Mouse (Mus musculus): Measurements from ENCODE around the gene Nrxn1. TPM values are rescaled to one million over a fixed set of nuclear protein-coding genes. Genes with fewer than 3 reads are reported as not detected.

Gene Nrxn1
- total RNA-seq, 2 experiments from 2014 or later = 615 to 617 TPM

- no peak for TF ChIP-seq CTCF (IDR thresholded peaks at IDR 0.05)
- intact Hi-C loops (cut with DNase I) = no loop called here
- Histone ChIP-seq H3K4me3 (no peak overlapping the region), H3K27ac (no peak overlapping the region)
- DNase-seq (ENCODE audit: extremely low spot score in 1 of 2, low spot score in 2 of 2) = no peak
These were observed 249.0 kb downstream of the Nrxn1 start for GRCm38 (mm10) chr17:90843876-90844275.

GRCm38 (mm10) chr17:90843072-90843611, 249.7 kb downstream of the Nrxn1 start:
- no peak overlapping the region for H3K4me3 ChIP-seq
- intact Hi-C loops (cut with DNase I) = no loop called here
- DNase-seq (ENCODE audit: extremely low spot score in 1 of 2, low spot score in 2 of 2) = no peak
- H3K27ac ChIP-seq = no peak overlapping the region
- no peak for TF ChIP-seq CTCF (IDR thresholded peaks at IDR 0.05)

- no peak for TF ChIP-seq CTCF (IDR thresholded peaks at IDR 0.05)
- Histone ChIP-seq H3K27ac (0 out of 2 replicates have a peak overlapping the region, but pooled peaks have one; percentile 2), H3K4me3 (no peak overlapping the region)
- intact Hi-C loops (cut with DNase I) = no loop called here
- no peak for DNase-seq (ENCODE audit: extremely low spot score in 1 of 2, low spot score in 2 of 2)
These were observed 255.9 kb downstream of the Nrxn1 start for GRCm38 (mm10) chr17:90837022-90837414.

- no peak for TF ChIP-seq CTCF (IDR thresholded peaks at IDR 0.05)
- Histone ChIP-seq H3K27ac (0 out of 2 replicates have a peak overlapping the region, but pooled peaks have one; percentile 2), H3K4me3 (no peak overlapping the region)
- intact Hi-C loops (cut with DNase I) = no loop called here
- DNase-seq (ENCODE audit: extremely low spot score in 1 of 2, low spot score in 2 of 2) = no peak
These were observed 256.5 kb downstream of the Nrxn1 start for GRCm38 (mm10) chr17:90836154-90837021.

GRCm38 (mm10) chr17:90818340-90818739, 274.5 kb downstream of the Nrxn1 start:
- no peak for DNase-seq (ENCODE audit: extremely low spot score in 1 of 2, low spot score in 2 of 2)
- Histone ChIP-seq H3K4me3 (no peak overlapping the region), H3K27ac (no peak overlapping the region)
- no peak for TF ChIP-seq CTCF (IDR thresholded peaks at IDR 0.05)
- intact Hi-C loops (cut with DNase I) = no loop called here

GRCm38 (mm10) chr17:90817898-90818297, 275.0 kb downstream of the Nrxn1 start:
- intact Hi-C loops (cut with DNase I) = no loop called here
- TF ChIP-seq CTCF (IDR thresholded peaks at IDR 0.05) = no peak
- Histone ChIP-seq H3K27ac (no peak overlapping the region), H3K4me3 (no peak overlapping the region)
- DNase-seq (ENCODE audit: extremely low spot score in 1 of 2, low spot score in 2 of 2) = no peak

- Histone ChIP-seq H3K4me3 (no peak overlapping the region), H3K27ac (peak overlapping the region; percentile 21; the same call in 1 of the 2 replicates)
- no peak for DNase-seq (ENCODE audit: extremely low spot score in 1 of 2, low spot score in 2 of 2)
- intact Hi-C loops (cut with DNase I) = no loop called here
- TF ChIP-seq CTCF (IDR thresholded peaks at IDR 0.05) = no peak
These were observed 277.6 kb downstream of the Nrxn1 start for GRCm38 (mm10) chr17:90815306-90815705.

GRCm38 (mm10) chr17:90813760-90814159, 279.1 kb downstream of the Nrxn1 start:
- DNase-seq (ENCODE audit: extremely low spot score in 1 of 2, low spot score in 2 of 2) = no peak
- H3K27ac ChIP-seq = peak overlapping the region; percentile 38; the same call in 1 of the 2 replicates
- intact Hi-C loops (cut with DNase I) = loop anchor here (5.0 kb wide), 2 partner anchors 79 to 279 kb away; partner anchors contain the start of gene Nrxn1
- H3K4me3 ChIP-seq = no peak overlapping the region
- no peak for TF ChIP-seq CTCF (IDR thresholded peaks at IDR 0.05)

GRCm38 (mm10) chr17:90812485-90812884, 280.4 kb downstream of the Nrxn1 start:
- no peak for TF ChIP-seq CTCF (IDR thresholded peaks at IDR 0.05)
- intact Hi-C loops (cut with DNase I) = loop anchor here (5.0 kb wide), 2 partner anchors 80 to 280 kb away; partner anchors contain the start of gene Nrxn1
- no peak overlapping the region for H3K4me3 ChIP-seq
- H3K27ac ChIP-seq = peak overlapping the region; percentile 55
- no peak for DNase-seq (ENCODE audit: extremely low spot score in 1 of 2, low spot score in 2 of 2)

- peak; percentile 64 to 73 for DNase-seq (ENCODE audit: extremely low spot score in 1 of 2, low spot score in 2 of 2)
- peak; percentile 82 for TF ChIP-seq CTCF (IDR thresholded peaks at IDR 0.05)
- intact Hi-C loops (cut with DNase I) = loop anchor here (5.0 kb wide), 3 partner anchors 83 to 283 kb away; partner anchors contain the start of gene Nrxn1
- Histone ChIP-seq H3K27ac (peak overlapping the region; percentile 30; the same call in 1 of the 2 replicates), H3K4me3 (no peak overlapping the region)
These were observed 283.4 kb downstream of the Nrxn1 start for GRCm38 (mm10) chr17:90809197-90810163.

- no peak for TF ChIP-seq CTCF (IDR thresholded peaks at IDR 0.05)
- Histone ChIP-seq H3K27ac (no peak overlapping the region), H3K4me3 (no peak overlapping the region)
- intact Hi-C loops (cut with DNase I) = loop anchor here (5.0 kb wide), 1 partner anchor 181 kb away; no protein-coding TSS in a partner anchor
- no peak for DNase-seq (ENCODE audit: extremely low spot score in 1 of 2, low spot score in 2 of 2)
These were observed 284.6 kb downstream of the Nrxn1 start for GRCm38 (mm10) chr17:90808256-90808655.
